ENCODE assay signal across 11 mouse cellular contexts in genomic region chr19:59462459-59463292, GRCm38 (mm10). TPM values are rescaled to one million over a fixed set of nuclear protein-coding genes. Genes with fewer than 3 reads are reported as not detected.
DNase-seq lines count a peak whose midpoint lies in the region; ATAC-seq and TF ChIP-seq lines count a peak whose summit lies in the region.
"Had no signal": no experiment of that assay in that cellular context is flagged by ENCODE, and none has a peak within 500 bp of the region (broad histone marks: within the 10 kb centered on the region; RNA-seq: fewer than 3 reads in every experiment).

No protein-coding gene starts in this region.

- no peak for TF ChIP-seq CTCF in kidney, postnatal 0 days (IDR thresholded peaks at IDR 0.05; ENCODE audit: low read depth)

- DNase-seq in kidney, postnatal 0 days (ENCODE audit: low spot score), result no peak
- DNase-seq in cerebellum, adult 18-20 months, result no peak
- no peak for DNase-seq in left cerebral cortex, adult 9 months (ENCODE audit: low spot score in 2 of 2)
- no peak for DNase-seq in urinary bladder, postnatal 36 days (ENCODE audit: low spot score in 2 of 2)
- DNase-seq: lung, adult 2 months; thymus, postnatal 14 days had no signal

- no peak overlapping the region for H3K9ac ChIP-seq in hindbrain, embryonic 12.5 days
- no peak overlapping the region for H3K9ac ChIP-seq in hindbrain, embryonic 16.5 days (ENCODE audit: low read depth, low read length)
- peak overlapping the region; percentile 12; the same call in 1 of the 2 replicates for H3K9ac ChIP-seq in embryonic facial prominence, embryonic 15.5 days
- peak overlapping the region; percentile 90 for H3K9ac ChIP-seq in kidney, postnatal 0 days (ENCODE audit: low read depth, low read length)
- H3K9ac ChIP-seq in midbrain, embryonic 13.5 days (replicated peaks), result peak overlapping the region; percentile 79

- H3K36me3 ChIP-seq in hindbrain, embryonic 12.5 days, result no peaks in the 10 kb centered on the region
- H3K36me3 ChIP-seq in hindbrain, embryonic 16.5 days (ENCODE audit: control insufficient read depth, insufficient read depth, low read length), result no peaks in the 10 kb centered on the region
- no peaks in the 10 kb centered on the region for H3K36me3 ChIP-seq in embryonic facial prominence, embryonic 15.5 days
- no peaks in the 10 kb centered on the region for H3K36me3 ChIP-seq in kidney, postnatal 0 days (ENCODE audit: insufficient read depth, low read length)
- no peaks in the 10 kb centered on the region for H3K36me3 ChIP-seq in midbrain, embryonic 13.5 days

- H3K4me1 ChIP-seq in hindbrain, embryonic 12.5 days, result peaks cover 23% of the 10 kb centered on the region
- peaks cover 11% of the 10 kb centered on the region for H3K4me1 ChIP-seq in hindbrain, embryonic 16.5 days (ENCODE audit: control insufficient read depth, insufficient read depth, low read depth, low read length)
- H3K4me1 ChIP-seq in embryonic facial prominence, embryonic 15.5 days, result peaks cover 32% of the 10 kb centered on the region
- H3K4me1 ChIP-seq in kidney, postnatal 0 days (replicated peaks; ENCODE audit: insufficient read depth, low read length), result no peaks in the 10 kb centered on the region; the same call in 1 of the 2 replicates
- peaks cover 50% of the 10 kb centered on the region for H3K4me1 ChIP-seq in midbrain, embryonic 13.5 days (replicated peaks)

- H3K27me3 ChIP-seq in hindbrain, embryonic 12.5 days, result peaks cover 88% of the 10 kb centered on the region
- peaks cover 55% of the 10 kb centered on the region for H3K27me3 ChIP-seq in hindbrain, embryonic 16.5 days (replicated peaks; ENCODE audit: control insufficient read depth, insufficient read depth, low read length)
- peaks cover 80% of the 10 kb centered on the region for H3K27me3 ChIP-seq in embryonic facial prominence, embryonic 15.5 days
- peaks cover 35% of the 10 kb centered on the region for H3K27me3 ChIP-seq in kidney, postnatal 0 days (ENCODE audit: insufficient read depth, low read length)
- H3K27me3 ChIP-seq in midbrain, embryonic 13.5 days, result peaks cover 89% of the 10 kb centered on the region

- 4% methylated on average over 19 of the region's 19 CpGs for WGBS in hindbrain, embryonic 12.5 days
- WGBS in hindbrain, embryonic 16.5 days, result 5% methylated on average over 19 of the region's 19 CpGs
- 16% methylated on average over 19 of the region's 19 CpGs for WGBS in embryonic facial prominence, embryonic 15.5 days
- WGBS in kidney, postnatal 0 days, result 7% methylated on average over 19 of the region's 19 CpGs
- WGBS in midbrain, embryonic 13.5 days, result 8% methylated on average over 19 of the region's 19 CpGs

- 0 out of 2 replicates have a peak overlapping the region, but pooled peaks have one; percentile 0 for H3K4me2 ChIP-seq in hindbrain, embryonic 12.5 days (replicated peaks)
- H3K4me2 ChIP-seq in hindbrain, embryonic 16.5 days (ENCODE audit: low read length), result no peak overlapping the region
- peak overlapping the region; percentile 60 for H3K4me2 ChIP-seq in embryonic facial prominence, embryonic 15.5 days (replicated peaks)
- H3K4me2 ChIP-seq in kidney, postnatal 0 days (ENCODE audit: low read length), result peak overlapping the region; percentile 61
- peak overlapping the region; percentile 57 for H3K4me2 ChIP-seq in midbrain, embryonic 13.5 days (replicated peaks)

- no peak overlapping the region; the same call in 1 of the 2 replicates for H3K4me3 ChIP-seq in hindbrain, embryonic 12.5 days
- H3K4me3 ChIP-seq in hindbrain, embryonic 16.5 days (ENCODE audit: low read length), result no peak overlapping the region
- peak overlapping the region; percentile 47 for H3K4me3 ChIP-seq in embryonic facial prominence, embryonic 15.5 days (replicated peaks)
- H3K4me3 ChIP-seq in kidney, postnatal 0 days (replicated peaks; ENCODE audit: low read depth, low read length), result peak overlapping the region; percentile 64
- peak overlapping the region; percentile 54 for H3K4me3 ChIP-seq in midbrain, embryonic 13.5 days (replicated peaks)

- H3K27ac ChIP-seq in hindbrain, embryonic 12.5 days, result no peak overlapping the region
- no peak overlapping the region for H3K27ac ChIP-seq in hindbrain, embryonic 16.5 days (ENCODE audit: low read depth, low read length)
- peak overlapping the region; percentile 48; the same call in 1 of the 2 replicates for H3K27ac ChIP-seq in embryonic facial prominence, embryonic 15.5 days (replicated peaks)
- peak overlapping the region; percentile 95 for H3K27ac ChIP-seq in kidney, postnatal 0 days
- peak overlapping the region; percentile 73 for H3K27ac ChIP-seq in midbrain, embryonic 13.5 days

- ATAC-seq in hindbrain, embryonic 12.5 days (ENCODE audit: low FRiP score), result no peak
- ATAC-seq in hindbrain, embryonic 16.5 days, result no peak
- ATAC-seq in embryonic facial prominence, embryonic 15.5 days (ENCODE audit: insufficient number of reproducible peaks, low FRiP score, low TSS enrichment, low read depth), result no peak
- ATAC-seq in kidney, postnatal 0 days (replicated peaks; ENCODE audit: low FRiP score, low read depth), result no peak
- ATAC-seq in midbrain, embryonic 13.5 days, result no peak

- no peaks in the 10 kb centered on the region for H3K9me3 ChIP-seq in hindbrain, embryonic 12.5 days (replicated peaks)
- H3K9me3 ChIP-seq in hindbrain, embryonic 16.5 days (ENCODE audit: control insufficient read depth, low read length), result no peaks in the 10 kb centered on the region
- H3K9me3 ChIP-seq in embryonic facial prominence, embryonic 15.5 days (replicated peaks), result no peaks in the 10 kb centered on the region
- no peaks in the 10 kb centered on the region for H3K9me3 ChIP-seq in kidney, postnatal 0 days (replicated peaks; ENCODE audit: low read length)
- H3K9me3 ChIP-seq in midbrain, embryonic 13.5 days, result no peaks in the 10 kb centered on the region

RNA-seq across cellular contexts. Expression of gene Emx2, which starts 4.5 kb away (rescaled TPM):
- polyA plus RNA-seq in hindbrain, embryonic 12.5 days (2016; fragmentation: Nextera tagmentation; extraction: Ambion mirVana), result 2.8 and 4.8 TPM in 2 replicates
- 0.95 TPM in 1 of 2 replicates, not detected in the other for polyA plus RNA-seq in hindbrain, embryonic 16.5 days (2015; fragmentation: Nextera tagmentation; extraction: Ambion mirVana)
- polyA plus RNA-seq in embryonic facial prominence, embryonic 15.5 days (2015; fragmentation: Nextera tagmentation; extraction: Ambion mirVana), result 15.6 and 18.2 TPM in 2 replicates
- 24.2 and 25.4 TPM in 2 replicates for polyA plus RNA-seq in kidney, postnatal 0 days (2015; fragmentation: Nextera tagmentation; extraction: Ambion mirVana)
- 16.3 and 20.3 TPM in 2 replicates for polyA plus RNA-seq in midbrain, embryonic 13.5 days (2015; fragmentation: Nextera tagmentation; extraction: Ambion mirVana)
- polyA plus RNA-seq: lung, adult 2 months; spleen, adult 2 months had no signal

Comparison
In these comparisons a context has a peak if more than half of its experiments do, and no peak if none do; other contexts are left out.
1. H3K27ac ChIP-seq: peak in embryonic facial prominence, embryonic 15.5 days (single experiment), kidney, postnatal 0 days (single experiment) and midbrain, embryonic 13.5 days (single experiment); none in hindbrain, embryonic 12.5 days (single experiment) and hindbrain, embryonic 16.5 days (single experiment).
2. H3K4me3 ChIP-seq: peak in embryonic facial prominence, embryonic 15.5 days (single experiment), kidney, postnatal 0 days (single experiment) and midbrain, embryonic 13.5 days (single experiment); none in hindbrain, embryonic 12.5 days (single experiment) and hindbrain, embryonic 16.5 days (single experiment).
3. H3K9ac ChIP-seq: peak in embryonic facial prominence, embryonic 15.5 days (single experiment), kidney, postnatal 0 days (single experiment) and midbrain, embryonic 13.5 days (single experiment); none in hindbrain, embryonic 12.5 days (single experiment) and hindbrain, embryonic 16.5 days (single experiment).